Mouse (Mus musculus): ENCODE results near the gene Sirpb1a. TPM values are rescaled to one million over a fixed set of nuclear protein-coding genes. Genes with fewer than 3 reads are reported as not detected.

The Sirpb1a gene
- polyA plus RNA-seq, 1 experiment, result 4.5 TPM

DNA sequence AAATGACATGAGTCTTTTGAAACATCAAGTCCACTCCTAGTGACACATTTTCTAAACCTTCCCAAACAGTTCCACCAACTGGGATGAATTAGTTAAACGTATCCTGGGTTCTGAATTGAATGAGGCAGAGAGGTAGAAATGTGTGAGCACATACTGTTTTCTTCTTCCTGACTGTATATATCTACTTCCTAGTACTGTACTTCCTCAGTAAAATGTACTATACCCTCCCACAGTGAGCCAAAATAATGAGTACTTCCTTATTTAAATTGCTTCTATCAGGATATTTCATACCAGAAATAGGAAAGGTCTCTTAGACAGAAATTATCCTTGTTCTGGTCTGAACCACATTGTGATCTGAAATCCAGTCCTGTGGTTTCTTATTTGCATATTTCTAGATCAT is 86.0 kb downstream of the Sirpb1a start:
- TF ChIP-seq CTCF (IDR thresholded peaks at IDR 0.05; ENCODE audit: extremely low read depth, insufficient read depth, insufficient read length, insufficient replicate concordance) (no peak), POLR2A (IDR thresholded peaks at IDR 0.05; ENCODE audit: low read depth, low read length) (no peak)
- H3K4me3 ChIP-seq (ENCODE audit: extremely low read depth, insufficient read depth, insufficient read length), result no peak overlapping the region
- no peaks in the 10 kb centered on the region for H3K4me1 ChIP-seq (ENCODE audit: control insufficient read depth, insufficient read depth, insufficient read length)
- no peaks in the 10 kb centered on the region for H3K27me3 ChIP-seq (ENCODE audit: control insufficient read depth, insufficient read depth, low read length)
- H3K36me3 ChIP-seq (ENCODE audit: control insufficient read depth, insufficient read depth, low read length), result no peaks in the 10 kb centered on the region
- no peak overlapping the region for H3K27ac ChIP-seq (ENCODE audit: insufficient read depth, low read length)
- DNase-seq (ENCODE audit: low read depth in 1 of 2, low spot score in 2 of 2), result no peak
- WGBS, result 70% methylated on average over 1 of the region's 1 CpGs

DNA sequence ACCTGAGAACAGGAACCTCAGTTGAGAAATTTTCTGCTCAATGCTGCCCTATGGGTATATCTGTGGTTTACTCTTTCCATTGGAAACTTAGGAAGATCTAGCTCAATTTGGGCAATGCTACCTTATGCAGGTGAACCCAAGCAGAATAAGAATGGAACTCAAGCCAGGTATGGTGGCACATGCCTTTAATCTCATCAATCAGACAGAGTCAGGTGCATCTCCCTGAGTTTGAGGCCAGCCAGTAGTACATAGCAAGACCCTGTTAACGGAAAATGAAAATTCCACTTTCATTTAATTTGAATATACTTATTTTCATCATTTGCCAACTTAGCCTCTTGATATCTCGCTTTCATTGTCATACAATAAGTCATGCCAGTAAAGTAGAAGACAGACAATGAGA is 92.1 kb downstream of the Sirpb1a start:
- H3K27ac ChIP-seq (ENCODE audit: insufficient read depth, low read length), result no peak overlapping the region
- no peaks in the 10 kb centered on the region for H3K27me3 ChIP-seq (ENCODE audit: control insufficient read depth, insufficient read depth, low read length)
- H3K4me1 ChIP-seq (ENCODE audit: control insufficient read depth, insufficient read depth, insufficient read length), result no peaks in the 10 kb centered on the region
- no peak overlapping the region for H3K4me3 ChIP-seq (ENCODE audit: extremely low read depth, insufficient read depth, insufficient read length)
- TF ChIP-seq POLR2A (IDR thresholded peaks at IDR 0.05; ENCODE audit: low read depth, low read length) (no peak), CTCF (IDR thresholded peaks at IDR 0.05; ENCODE audit: extremely low read depth, insufficient read depth, insufficient read length, insufficient replicate concordance) (no peak)
- no peaks in the 10 kb centered on the region for H3K36me3 ChIP-seq (ENCODE audit: control insufficient read depth, insufficient read depth, low read length)
- 73% methylated on average over 2 of the region's 2 CpGs for WGBS
- no peak for DNase-seq (ENCODE audit: low read depth in 1 of 2, low spot score in 2 of 2)

GRCm38 (mm10) chr3:15332063-15332462 is 94.3 kb downstream of the Sirpb1a start, which contains the start of gene Gm9733:
Gene Gm9733 (minus strand): TSS chr3:15332302.
- Histone ChIP-seq H3K4me1 (ENCODE audit: control insufficient read depth, insufficient read depth, insufficient read length) (no peaks in the 10 kb centered on the region), H3K36me3 (ENCODE audit: control insufficient read depth, insufficient read depth, low read length) (no peaks in the 10 kb centered on the region), H3K27me3 (ENCODE audit: control insufficient read depth, insufficient read depth, low read length) (no peaks in the 10 kb centered on the region), H3K4me3 (ENCODE audit: extremely low read depth, insufficient read depth, insufficient read length) (no peak within 1 kb of the TSS), H3K27ac (ENCODE audit: insufficient read depth, low read length) (no peak within 1 kb of the TSS)
- no peak for DNase-seq (ENCODE audit: low read depth in 1 of 2, low spot score in 2 of 2)
- 73% methylated on average over 3 of the region's 3 CpGs for WGBS
- TF ChIP-seq CTCF (IDR thresholded peaks at IDR 0.05; ENCODE audit: extremely low read depth, insufficient read depth, insufficient read length, insufficient replicate concordance), result no peak

DNA sequence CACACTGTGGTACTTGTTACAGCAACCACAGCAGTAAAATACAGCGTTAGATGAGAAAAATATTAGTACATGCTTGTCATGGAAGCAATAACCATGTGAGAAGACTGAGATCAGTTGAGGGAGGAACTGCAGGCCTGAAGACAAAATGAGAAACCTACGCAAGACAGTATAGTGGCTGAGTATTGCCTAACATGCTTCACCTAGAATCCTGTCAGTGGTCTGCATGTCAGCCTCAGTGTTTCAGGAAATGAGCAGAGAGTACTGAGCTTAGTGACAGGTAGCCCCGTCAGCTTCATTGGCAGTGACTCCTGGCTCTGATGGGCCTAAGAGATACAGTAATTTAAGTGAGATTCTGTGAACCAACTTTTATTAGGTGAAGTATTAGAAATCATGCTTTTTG is 94.8 kb downstream of the Sirpb1a start:
- no peaks in the 10 kb centered on the region for H3K4me1 ChIP-seq (ENCODE audit: control insufficient read depth, insufficient read depth, insufficient read length)
- no peaks in the 10 kb centered on the region for H3K27me3 ChIP-seq (ENCODE audit: control insufficient read depth, insufficient read depth, low read length)
- 61% methylated on average over 3 of the region's 3 CpGs for WGBS
- DNase-seq (ENCODE audit: low read depth in 1 of 2, low spot score in 2 of 2), result no peak
- H3K27ac ChIP-seq (ENCODE audit: insufficient read depth, low read length), result no peak overlapping the region
- H3K36me3 ChIP-seq (ENCODE audit: control insufficient read depth, insufficient read depth, low read length), result no peaks in the 10 kb centered on the region
- H3K4me3 ChIP-seq (ENCODE audit: extremely low read depth, insufficient read depth, insufficient read length), result no peak overlapping the region
- TF ChIP-seq POLR2A (IDR thresholded peaks at IDR 0.05; ENCODE audit: low read depth, low read length) (no peak), CTCF (IDR thresholded peaks at IDR 0.05; ENCODE audit: extremely low read depth, insufficient read depth, insufficient read length, insufficient replicate concordance) (no peak)

DNA sequence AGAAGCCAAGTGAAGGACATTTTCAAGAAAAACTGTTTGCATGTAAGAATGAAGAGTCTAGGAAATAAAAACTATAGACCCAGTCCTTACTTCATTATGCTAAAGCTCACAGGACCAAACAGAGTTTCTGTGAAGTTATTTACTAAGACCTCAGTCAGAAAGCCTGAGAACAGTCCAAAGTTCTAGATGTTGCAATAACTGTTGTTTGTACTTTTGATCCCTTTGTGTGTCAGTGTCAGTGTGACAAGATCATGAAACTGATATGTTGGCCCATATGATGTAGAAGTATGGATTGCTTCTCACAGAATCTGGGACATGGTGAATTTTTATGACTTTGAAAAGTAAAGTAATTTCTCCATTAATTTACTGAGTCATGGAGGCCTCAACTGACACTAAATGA is 96.8 kb downstream of the Sirpb1a start:
- H3K27ac ChIP-seq (ENCODE audit: insufficient read depth, low read length), result no peak overlapping the region
- H3K4me1 ChIP-seq (ENCODE audit: control insufficient read depth, insufficient read depth, insufficient read length), result no peaks in the 10 kb centered on the region
- no peaks in the 10 kb centered on the region for H3K27me3 ChIP-seq (ENCODE audit: control insufficient read depth, insufficient read depth, low read length)
- TF ChIP-seq CTCF (IDR thresholded peaks at IDR 0.05; ENCODE audit: extremely low read depth, insufficient read depth, insufficient read length, insufficient replicate concordance) (no peak), POLR2A (IDR thresholded peaks at IDR 0.05; ENCODE audit: low read depth, low read length) (no peak)
- DNase-seq (ENCODE audit: low read depth in 1 of 2, low spot score in 2 of 2), result no peak
- H3K4me3 ChIP-seq (ENCODE audit: extremely low read depth, insufficient read depth, insufficient read length), result no peak overlapping the region
- no peaks in the 10 kb centered on the region for H3K36me3 ChIP-seq (ENCODE audit: control insufficient read depth, insufficient read depth, low read length)

Other genes starting within 250 kb of the Sirpb1a start
- 1.1 and 2.3 TPM in 2 replicates for gene Gm9733, start 94.2 kb downstream of the Sirpb1a start, polyA plus RNA-seq (2012; rRNA removed)
- 1.2 and 1.4 TPM in 2 replicates for gene Sirpb1b, start 148.5 kb upstream of the Sirpb1a start, polyA plus RNA-seq (2012; rRNA removed)

All from spleen, adult 2 months (tissue).